Mouse (Mus musculus) liver, embryonic 14.5 days (tissue): Measurements from ENCODE around the gene Ppm1n. TPM values are rescaled to one million over a fixed set of nuclear protein-coding genes. Genes with fewer than 3 reads are reported as not detected.
A peak's percentile ranks its signal among the peaks of the same experiment; 100 is the strongest.

Source experiments
- ATAC-seq: fragments of 200-750 bp; cut with Nextera tagmentation; 2 replicates; pipeline ENCODE4 v1.8.0; 2017; ENCODE audit warnings: moderate number of reproducible peaks, mild to moderate bottlenecking, moderate library complexity; ENCODE audit not compliant: insufficient read depth
- DNase-seq, 3 experiments: peaks; one replicate each; pipeline ENCODE4 v3.0.0-alpha.2; 2012 to 2013; ENCODE audit warnings: low read depth in 3 of 3, low spot score in 3 of 3
- H3K27ac ChIP-seq: fragments of 300-500 bp; sonication (generic); 2 replicates; pipeline ENCODE4 v1.5.1; 2014; ENCODE audit warnings: moderate library complexity, mild to moderate bottlenecking, control low read depth, inconsistent platforms
- H3K27me3 ChIP-seq: fragments of 300-500 bp; sonication (generic); 2 replicates; pipeline ENCODE4 v1.6.1; 2014; ENCODE audit warnings: mild to moderate bottlenecking, low read length, moderate library complexity; ENCODE audit not compliant: control insufficient read depth, insufficient read depth
- H3K36me3 ChIP-seq: fragments of 300-500 bp; sonication (generic); replicated peaks from 2 replicates; pipeline ENCODE4 v1.6.1; 2014; ENCODE audit warnings: low read depth; ENCODE audit not compliant: control insufficient read depth, insufficient read depth
- H3K4me1 ChIP-seq, 2 experiments: fragments of 200-500 bp in 1 of 2; fragments of 300-500 bp in 1 of 2; sonication (generic) in 1 of 2; replicated peaks; 2 replicates each; pipeline ENCODE4 v1.6.1; 2012 to 2014; ENCODE audit warnings: antibody characterized with exemption in 1 of 2, inconsistent platforms in 1 of 2, low read length in 1 of 2; ENCODE audit not compliant: control insufficient read depth in 2 of 2, insufficient read depth in 2 of 2
- H3K4me2 ChIP-seq: fragments of 300-500 bp; sonication (generic); 2 replicates; pipeline ENCODE4 v1.6.1; 2014; ENCODE audit warnings: low read depth, mild to moderate bottlenecking, control low read depth, moderate library complexity
- H3K4me3 ChIP-seq, 2 experiments: fragments of 200-500 bp in 1 of 2; fragments of 300-500 bp in 1 of 2; sonication (generic) in 1 of 2; 2 replicates each; pipeline ENCODE4 v1.5.1; 2012 to 2014; ENCODE audit warnings: low read depth in 2 of 2, low read length in 2 of 2, mild to moderate bottlenecking in 2 of 2, control low read depth in 1 of 2, inconsistent platforms in 1 of 2, moderate library complexity in 1 of 2; ENCODE audit not compliant: insufficient read depth in 1 of 2
- H3K9ac ChIP-seq: fragments of 300-500 bp; sonication (generic); replicated peaks from 2 replicates; pipeline ENCODE4 v1.6.1; 2014; ENCODE audit warnings: mild to moderate bottlenecking, control low read depth, moderate library complexity
- H3K9me3 ChIP-seq: fragments of 300-500 bp; sonication (generic); 2 replicates; pipeline ENCODE4 v1.6.1; 2016; ENCODE audit warnings: low read length, mixed read lengths; ENCODE audit not compliant: control insufficient read depth
- CTCF ChIP-seq: IDR thresholded peaks from 2 replicates; pipeline ENCODE4 v1.5.1; 2016; ENCODE audit warnings: antibody characterized with exemption, low read depth, control low read depth
- EP300 ChIP-seq: IDR thresholded peaks from 2 replicates; pipeline ENCODE4 v1.6.1; 2016; ENCODE audit warnings: antibody characterized with exemption, low read depth
- WGBS: fragments of 180-500 bp; shearing (Covaris S2); extraction: QIAGEN DNeasy Blood & Tissue Kit; methylation state at CpG from one replicate; pipeline ENCODE4 v1.1.7; 2014; ENCODE audit not compliant: insufficient replicate concordance; 5-methylcytosine and 5-hydroxymethylcytosine counted together
- polyA plus RNA-seq, 2 experiments: library from polyadenylated mRNA; depleted of rRNA in 1 of 2; stranded (reverse) in 1 of 2; unstranded in 1 of 2; fragments of >200 nt; fragmentation: Nextera tagmentation in 1 of 2; extraction: Ambion mirVana in 1 of 2; gene quantifications; 2 replicates each; pipeline versions ENCODE4 v1.2.1 to v1.2.3; 2012 to 2014

Ppm1n gene
- polyA plus RNA-seq, 2 experiments: 0.04 TPM; not detected in 1

- Histone ChIP-seq H3K27me3 (peaks cover 24% of the 10 kb centered on the region), H3K27ac (no peak overlapping the region), H3K4me2 (no peak overlapping the region), H3K9me3 (no peaks in the 10 kb centered on the region), H3K4me3 (no peak overlapping the region), H3K9ac (no peak overlapping the region), H3K4me1 (peaks cover 0 to 6% of the 10 kb centered on the region in 2 experiments; a peak in 3 of 4 replicates), H3K36me3 (no peaks in the 10 kb centered on the region)
- DNase-seq (no peak), ATAC-seq (no peak)
- TF ChIP-seq EP300 (no peak), CTCF (no peak)
- WGBS: 31% methylated on average over 5 of the region's 5 CpGs
Measured at GRCm38 (mm10) chr7:19314033-19314432, 34.2 kb upstream of the Ppm1n start.

GRCm38 (mm10) chr7:19311991-19312390 is 32.1 kb upstream of the Ppm1n start:
- H3K27me3 ChIP-seq: peaks cover 25% of the 10 kb centered on the region
- H3K4me2 ChIP-seq: no peak overlapping the region
- H3K27ac ChIP-seq: no peak overlapping the region
- ATAC-seq (no peak), DNase-seq (no peak)
- H3K9me3 ChIP-seq: no peaks in the 10 kb centered on the region
- H3K4me1 ChIP-seq: peaks cover 3 to 11% of the 10 kb centered on the region in 2 experiments; a peak in 3 of 4 replicates
- TF ChIP-seq CTCF: no peak
- no peak for TF ChIP-seq EP300
- no peak overlapping the region for H3K4me3 ChIP-seq
- H3K9ac ChIP-seq: no peak overlapping the region
- 25% methylated on average over 4 of the region's 4 CpGs for WGBS
- no peaks in the 10 kb centered on the region for H3K36me3 ChIP-seq

- H3K27ac ChIP-seq: no peak within 1 kb of the TSS
- H3K4me1 ChIP-seq: peaks cover 3 to 11% of the 10 kb centered on the region in 2 experiments; a peak in 3 of 4 replicates
- peak within 1 kb of the TSS; percentile 40 for H3K9ac ChIP-seq
- H3K27me3 ChIP-seq: peaks cover 40% of the 10 kb centered on the region
- peak; percentile 80 to 89 (median 82) for DNase-seq
- peak within 1 kb of the TSS; percentile 60 to 63 for H3K4me3 ChIP-seq
- 0% methylated on average over 49 of the region's 49 CpGs for WGBS
- ATAC-seq: peak; percentile 81
- peak within 1 kb of the TSS; percentile 87 for H3K4me2 ChIP-seq
- no peaks in the 10 kb centered on the region for H3K36me3 ChIP-seq
- TF ChIP-seq EP300 (0 out of 2 replicates have a peak, but pooled peaks have one; percentile 36), CTCF (peak; percentile 74)
- H3K9me3 ChIP-seq: no peaks in the 10 kb centered on the region
Measured at GRCm38 (mm10) chr7:19309884-19310641, 30.2 kb upstream of the Ppm1n start, which contains the start of gene Fosb. Gene Fosb, minus strand, starts transcription at chr7:19310051.

GRCm38 (mm10) chr7:19309278-19309883 is 29.5 kb upstream of the Ppm1n start:
- Histone ChIP-seq H3K9ac (peak overlapping the region; percentile 40), H3K36me3 (no peaks in the 10 kb centered on the region), H3K4me1 (peaks cover 3 to 11% of the 10 kb centered on the region in 2 experiments; a peak in 3 of 4 replicates), H3K27ac (no peak overlapping the region), H3K4me2 (peak overlapping the region; percentile 87), H3K4me3 (peak overlapping the region; percentile 60 to 63), H3K27me3 (peaks cover 47% of the 10 kb centered on the region), H3K9me3 (no peaks in the 10 kb centered on the region)
- DNase-seq (no peak), ATAC-seq (no peak)
- WGBS: under 1% methylated on average over 48 of the region's 48 CpGs
- no peak for TF ChIP-seq EP300
- no peak for TF ChIP-seq CTCF
